Mouse (Mus musculus) hindbrain, embryonic 13.5 days (tissue): ENCODE measurements around the gene Espn. TPM values are rescaled to one million over a fixed set of nuclear protein-coding genes. Genes with fewer than 3 reads are reported as not detected.

Source experiments
- ATAC-seq: fragments of 200-750 bp; cut with Nextera tagmentation; 2 replicates; pipeline ENCODE4 v1.8.0; 2017; ENCODE audit warnings: moderate TSS enrichment; ENCODE audit not compliant: low FRiP score
- H3K27ac ChIP-seq: fragments of 300-500 bp; sonication (generic); 2 replicates; pipeline ENCODE4 v1.5.1; 2015; ENCODE audit warnings: inconsistent platforms, mild to moderate bottlenecking, moderate library complexity
- H3K27me3 ChIP-seq: fragments of 300-500 bp; sonication (generic); 2 replicates; pipeline ENCODE4 v1.6.1; 2015; ENCODE audit warnings: mild to moderate bottlenecking, inconsistent platforms
- H3K36me3 ChIP-seq: fragments of 300-500 bp; sonication (generic); 2 replicates; pipeline ENCODE4 v1.6.1; 2015; ENCODE audit warnings: mild to moderate bottlenecking, inconsistent platforms
- H3K4me1 ChIP-seq: fragments of 300-500 bp; sonication (generic); replicated peaks from 2 replicates; pipeline ENCODE4 v1.6.1; 2015; ENCODE audit warnings: inconsistent platforms
- H3K4me2 ChIP-seq: fragments of 300-500 bp; sonication (generic); 2 replicates; pipeline ENCODE4 v1.6.1; 2015; ENCODE audit warnings: inconsistent platforms, mild to moderate bottlenecking, moderate library complexity
- H3K4me3 ChIP-seq: fragments of 300-500 bp; sonication (generic); 2 replicates; pipeline ENCODE4 v1.5.1; 2015; ENCODE audit warnings: mild to moderate bottlenecking, inconsistent platforms
- H3K9ac ChIP-seq: fragments of 300-500 bp; sonication (generic); 2 replicates; pipeline ENCODE4 v1.6.1; 2015; ENCODE audit warnings: mild to moderate bottlenecking, inconsistent platforms
- H3K9me3 ChIP-seq: fragments of 300-500 bp; sonication (generic); 2 replicates; pipeline ENCODE4 v1.6.1; 2016; ENCODE audit warnings: inconsistent platforms
- WGBS: fragments of 180-500 bp; shearing (Covaris S2); methylation state at CpG from one replicate; pipeline ENCODE4 v1.1.7; 2015; 5-methylcytosine and 5-hydroxymethylcytosine counted together
- polyA plus RNA-seq: library from polyadenylated mRNA; unstranded; fragments of >200 nt; fragmentation: Nextera tagmentation; extraction: Ambion mirVana; gene quantifications from 2 replicates; pipeline ENCODE4 v1.2.1, GENCODE M21; 2015

Espn gene
- polyA plus RNA-seq, 1 experiment from 2014 or later, result 0.22 TPM

GRCm38 (mm10) chr4:152083611-152084220 lies 68.5 kb downstream of the Espn start:
- Histone ChIP-seq H3K9ac (no peak overlapping the region), H3K9me3 (no peaks in the 10 kb centered on the region), H3K4me2 (no peak overlapping the region), H3K27me3 (peaks cover 9% of the 10 kb centered on the region; the same call in 1 of the 2 replicates), H3K36me3 (no peaks in the 10 kb centered on the region), H3K4me3 (no peak overlapping the region), H3K4me1 (peaks cover 27% of the 10 kb centered on the region), H3K27ac (no peak overlapping the region)
- no peak for ATAC-seq
- WGBS, result 56% methylated on average over 7 of the region's 7 CpGs

GRCm38 (mm10) chr4:152079931-152080330 lies 72.2 kb downstream of the Espn start:
- Histone ChIP-seq H3K9ac (no peak overlapping the region), H3K4me1 (peaks cover 10% of the 10 kb centered on the region; the same call in 1 of the 2 replicates), H3K27ac (no peak overlapping the region), H3K9me3 (no peaks in the 10 kb centered on the region), H3K4me2 (no peak overlapping the region), H3K27me3 (peaks cover 3% of the 10 kb centered on the region; the same call in 1 of the 2 replicates), H3K36me3 (no peaks in the 10 kb centered on the region), H3K4me3 (no peak overlapping the region)
- ATAC-seq, result no peak
- WGBS, result 63% methylated on average over 7 of the region's 7 CpGs

GRCm38 (mm10) chr4:152079261-152079660 lies 72.9 kb downstream of the Espn start:
- Histone ChIP-seq H3K9ac (no peak overlapping the region), H3K9me3 (no peaks in the 10 kb centered on the region), H3K4me3 (no peak overlapping the region), H3K27ac (no peak overlapping the region), H3K4me1 (peaks cover 10% of the 10 kb centered on the region; the same call in 1 of the 2 replicates), H3K36me3 (no peaks in the 10 kb centered on the region), H3K4me2 (no peak overlapping the region), H3K27me3 (0 out of 2 replicates have a peak, but pooled peaks cover 3% of the 10 kb centered on the region)
- ATAC-seq, result no peak
- 95% methylated on average over 3 of the region's 3 CpGs for whole genome bisulfite sequencing

GRCm38 (mm10) chr4:152078105-152078530 lies 74.1 kb downstream of the Espn start:
- Histone ChIP-seq H3K4me2 (no peak overlapping the region), H3K36me3 (no peaks in the 10 kb centered on the region), H3K27me3 (0 out of 2 replicates have a peak, but pooled peaks cover 3% of the 10 kb centered on the region), H3K4me3 (no peak overlapping the region), H3K27ac (no peak overlapping the region), H3K9ac (no peak overlapping the region), H3K4me1 (peaks cover 15% of the 10 kb centered on the region), H3K9me3 (no peaks in the 10 kb centered on the region)
- ATAC-seq, result no peak
- WGBS, result 93% methylated on average over 10 of the region's 10 CpGs

GRCm38 (mm10) chr4:152077191-152077590 lies 75.0 kb downstream of the Espn start:
- Histone ChIP-seq H3K9me3 (no peaks in the 10 kb centered on the region), H3K9ac (no peak overlapping the region), H3K36me3 (no peaks in the 10 kb centered on the region), H3K27ac (no peak overlapping the region), H3K4me1 (peaks cover 23% of the 10 kb centered on the region), H3K4me3 (no peak overlapping the region), H3K4me2 (no peak overlapping the region), H3K27me3 (0 out of 2 replicates have a peak, but pooled peaks cover 3% of the 10 kb centered on the region)
- WGBS, result 91% methylated on average over 9 of the region's 9 CpGs
- no peak for ATAC-seq

GRCm38 (mm10) chr4:152074548-152074947 lies 77.6 kb downstream of the Espn start:
- Histone ChIP-seq H3K27ac (no peak overlapping the region), H3K4me1 (peaks cover 30% of the 10 kb centered on the region), H3K9me3 (no peaks in the 10 kb centered on the region), H3K9ac (no peak overlapping the region), H3K4me3 (no peak overlapping the region), H3K4me2 (no peak overlapping the region), H3K27me3 (0 out of 2 replicates have a peak, but pooled peaks cover 3% of the 10 kb centered on the region), H3K36me3 (no peaks in the 10 kb centered on the region)
- ATAC-seq, result no peak
- WGBS, result 88% methylated on average over 9 of the region's 9 CpGs

- Histone ChIP-seq H3K4me3 (no peak overlapping the region), H3K27ac (no peak overlapping the region), H3K4me2 (no peak overlapping the region), H3K27me3 (0 out of 2 replicates have a peak, but pooled peaks cover 3% of the 10 kb centered on the region), H3K9ac (no peak overlapping the region), H3K4me1 (peaks cover 30% of the 10 kb centered on the region), H3K36me3 (no peaks in the 10 kb centered on the region), H3K9me3 (no peaks in the 10 kb centered on the region)
- WGBS, result 83% methylated on average over 6 of the region's 6 CpGs
- no peak for ATAC-seq
Measured at GRCm38 (mm10) chr4:152073715-152074114, 78.5 kb downstream of the Espn start.

GRCm38 (mm10) chr4:152072655-152073054 lies 79.5 kb downstream of the Espn start:
- Histone ChIP-seq H3K27ac (peak overlapping the region; percentile 30; the same call in 1 of the 2 replicates), H3K27me3 (0 out of 2 replicates have a peak, but pooled peaks cover 3% of the 10 kb centered on the region), H3K9me3 (no peaks in the 10 kb centered on the region), H3K4me3 (no peak overlapping the region), H3K4me1 (peaks cover 30% of the 10 kb centered on the region), H3K4me2 (no peak overlapping the region), H3K9ac (no peak overlapping the region), H3K36me3 (no peaks in the 10 kb centered on the region)
- WGBS, result 62% methylated on average over 10 of the region's 10 CpGs
- no peak for ATAC-seq

GRCm38 (mm10) chr4:152072121-152072601 lies 80.0 kb downstream of the Espn start, which contains the start of gene Plekhg5:
Gene Plekhg5 (plus strand): TSS chr4:152072498.
- no peak within 1 kb of the TSS for H3K4me2 ChIP-seq
- H3K27ac ChIP-seq, result peak within 1 kb of the TSS; percentile 30; the same call in 1 of the 2 replicates
- H3K27me3 ChIP-seq, result 0 out of 2 replicates have a peak, but pooled peaks cover under 1% of the 10 kb centered on the region
- peaks cover 30% of the 10 kb centered on the region for H3K4me1 ChIP-seq
- no peaks in the 10 kb centered on the region for H3K36me3 ChIP-seq
- whole genome bisulfite sequencing, result 49% methylated on average over 10 of the region's 10 CpGs
- no peak within 1 kb of the TSS for H3K4me3 ChIP-seq
- H3K9me3 ChIP-seq, result no peaks in the 10 kb centered on the region
- ATAC-seq, result no peak
- H3K9ac ChIP-seq, result no peak within 1 kb of the TSS

- no peak for ATAC-seq
- H3K4me2 ChIP-seq, result no peak overlapping the region
- no peak overlapping the region for H3K27ac ChIP-seq
- no peaks in the 10 kb centered on the region for H3K27me3 ChIP-seq
- H3K4me3 ChIP-seq, result no peak overlapping the region
- peak overlapping the region; percentile 19; the same call in 1 of the 2 replicates for H3K9ac ChIP-seq
- peaks cover 23% of the 10 kb centered on the region for H3K4me1 ChIP-seq
- 80% methylated on average over 11 of the region's 11 CpGs for WGBS
- no peaks in the 10 kb centered on the region for H3K9me3 ChIP-seq
- H3K36me3 ChIP-seq, result no peaks in the 10 kb centered on the region
Measured at GRCm38 (mm10) chr4:152070494-152071396, 81.4 kb downstream of the Espn start.
